Mouse (Mus musculus) common myeloid progenitor, adult 5-6 weeks (primary cell): ENCODE data around the gene Spef2. TPM values are rescaled to one million over a fixed set of nuclear protein-coding genes. Genes with fewer than 3 reads are reported as not detected.
"Not testable (repeated sequence)": the region's sequence is repeated elsewhere in the genome, so short reads cannot be mapped to it uniquely, and the experiment has no call there.

Experiments used
- ATAC-seq: replicated peaks from 2 replicates; pipeline ENCODE4 v1.8.0; 2016; ENCODE audit warnings: low read depth, mild to moderate bottlenecking, moderate TSS enrichment, inconsistent platforms; ENCODE audit not compliant: poor library complexity, severe bottlenecking
- total RNA-seq: library from RNA; stranded (forward); fragments of 200-1000, 187-1606 nt; gene quantifications from 2 replicates; pipeline ENCODE4 v1.2.3, GENCODE M21; 2017

The Spef2 gene
- total RNA-seq, 1 experiment from 2014 or later, result 2.6 TPM

- no peak for ATAC-seq
These were observed 71.2 kb downstream of the Spef2 start for GRCm38 (mm10) chr15:9677343-9678036.

- no peak for ATAC-seq
These were observed 80.1 kb downstream of the Spef2 start for GRCm38 (mm10) chr15:9668575-9668974.

- ATAC-seq, result not testable (repeated sequence)
These were observed 83.7 kb downstream of the Spef2 start for GRCm38 (mm10) chr15:9664948-9665347.

GRCm38 (mm10) chr15:9661215-9661614, 87.5 kb downstream of the Spef2 start:
- no peak for ATAC-seq

GRCm38 (mm10) chr15:9634471-9634870, 114.2 kb downstream of the Spef2 start:
- ATAC-seq, result no peak

GRCm38 (mm10) chr15:9631657-9632056, 117.0 kb downstream of the Spef2 start:
- no peak for ATAC-seq

- ATAC-seq, result 0 out of 2 replicates have a peak, but pooled peaks have one; percentile 32
These were observed 119.0 kb downstream of the Spef2 start for GRCm38 (mm10) chr15:9629660-9630059.

GRCm38 (mm10) chr15:9624619-9625018, 124.0 kb downstream of the Spef2 start:
- ATAC-seq, result no peak

GRCm38 (mm10) chr15:9608177-9608576, 140.5 kb downstream of the Spef2 start:
- 0 out of 2 replicates have a peak, but pooled peaks have one; percentile 56 for ATAC-seq

- ATAC-seq, result no peak
These were observed 148.6 kb downstream of the Spef2 start for GRCm38 (mm10) chr15:9600088-9600455.

- ATAC-seq, result no peak
These were observed 149.1 kb downstream of the Spef2 start for GRCm38 (mm10) chr15:9599382-9600087.

GRCm38 (mm10) chr15:9596298-9597060, 152.2 kb downstream of the Spef2 start:
- no peak; the same call in 1 of the 2 replicates for ATAC-seq

- ATAC-seq, result no peak
These were observed 158.7 kb downstream of the Spef2 start for GRCm38 (mm10) chr15:9589939-9590338.

GRCm38 (mm10) chr15:9580470-9581280, 168.0 kb downstream of the Spef2 start:
- ATAC-seq, result peak; percentile 42; the same call in 1 of the 2 replicates

- ATAC-seq, result 0 out of 2 replicates have a peak, but pooled peaks have one; percentile 50
These were observed 171.4 kb downstream of the Spef2 start for GRCm38 (mm10) chr15:9577303-9577702.

- ATAC-seq, result peak; percentile 34; the same call in 1 of the 2 replicates
These were observed 173.9 kb downstream of the Spef2 start for GRCm38 (mm10) chr15:9574796-9575195.

- no peak for ATAC-seq
These were observed 175.3 kb downstream of the Spef2 start for GRCm38 (mm10) chr15:9573361-9573760.

GRCm38 (mm10) chr15:9572664-9573063, 176.0 kb downstream of the Spef2 start:
- no peak for ATAC-seq

GRCm38 (mm10) chr15:9571896-9572295, 176.8 kb downstream of the Spef2 start:
- ATAC-seq, result peak; percentile 88

GRCm38 (mm10) chr15:9567316-9567715, 181.4 kb downstream of the Spef2 start:
- ATAC-seq, result no peak
